Mouse (Mus musculus): ENCODE measurements around the gene Gpm6b. TPM values are rescaled to one million over a fixed set of nuclear protein-coding genes. Genes with fewer than 3 reads are reported as not detected.

The Gpm6b gene
- total RNA-seq, 2 experiments from 2014 or later: not detected

Other genes with a start within 250 kb of the Gpm6b start
- gene Gemin8, start 68.5 kb upstream of the Gpm6b start, total RNA-seq (2014; fragmentation: Nextera tagmentation): 29.1 and 30.3 TPM in 2 replicates
- gene Gemin8, start 68.5 kb upstream of the Gpm6b start, total RNA-seq (2017): 26.6 and 31.8 TPM in 2 replicates
- gene Trappc2, start 201.7 kb downstream of the Gpm6b start, total RNA-seq (2014; fragmentation: Nextera tagmentation): 3.5 and 6.9 TPM in 2 replicates
- 6.6 and 7.3 TPM in 2 replicates for gene Trappc2, start 201.7 kb downstream of the Gpm6b start, total RNA-seq (2017)
- gene Ofd1, start 201.8 kb downstream of the Gpm6b start, total RNA-seq (2014; fragmentation: Nextera tagmentation): 8.6 and 9.9 TPM in 2 replicates
- 9.5 and 18.2 TPM in 2 replicates for gene Ofd1, start 201.8 kb downstream of the Gpm6b start, total RNA-seq (2017)
- 25.8 and 29.6 TPM in 2 replicates for gene Rab9, start 241.0 kb downstream of the Gpm6b start, total RNA-seq (2014; fragmentation: Nextera tagmentation)
- 76.1 and 77.4 TPM in 2 replicates for gene Rab9, start 241.0 kb downstream of the Gpm6b start, total RNA-seq (2017)

All from megakaryocyte-erythroid progenitor cell, adult 5-6 weeks (primary cell).